Mouse (Mus musculus) splenic B cell, adult 2 months (primary cell): Measurements from ENCODE around the gene Gm13275.
"Not testable (repeated sequence)": the region's sequence is repeated elsewhere in the genome, so short reads cannot be mapped to it uniquely, and the experiment has no call there.

ENCODE experiments used
- DNase-seq: peaks from one replicate; pipeline ENCODE4 v3.0.0-alpha.2; 2011; ENCODE audit warnings: low read depth, low spot score
- H3K27me3 ChIP-seq: 2 replicates; pipeline ENCODE4 v1.6.1; 2012; ENCODE audit warnings: mild to moderate bottlenecking, low read length, moderate library complexity, mixed read lengths; ENCODE audit not compliant: control insufficient read depth, poor library complexity, insufficient read depth, severe bottlenecking
- H3K36me3 ChIP-seq: 2 replicates; pipeline ENCODE4 v1.6.1; 2012; ENCODE audit warnings: mild to moderate bottlenecking, low read length, moderate library complexity, mixed read lengths; ENCODE audit not compliant: control insufficient read depth, poor library complexity, insufficient read depth, severe bottlenecking

The Gm13275 gene

DNA sequence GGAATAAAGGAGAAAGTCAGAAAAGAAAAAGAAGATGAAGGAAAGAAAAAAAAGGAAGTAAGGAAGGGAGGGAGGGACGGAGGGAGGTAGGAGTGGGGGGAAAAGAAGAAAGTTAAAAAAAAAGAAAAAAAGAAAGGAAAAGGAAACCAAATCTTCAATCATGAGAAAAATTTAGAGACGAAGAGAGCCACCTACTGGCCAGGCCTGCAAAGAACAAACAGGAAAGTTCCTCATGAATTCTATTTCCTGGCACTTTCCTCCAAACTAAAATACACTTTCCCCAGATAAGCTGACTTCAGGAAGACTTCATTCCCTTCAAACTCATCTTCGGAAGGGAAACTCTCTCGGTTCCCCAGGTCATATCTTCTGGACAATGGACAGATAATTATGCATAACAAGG lies 36.2 kb downstream of the Gm13275 start:
- peak; percentile 44 for DNase-seq
- no peaks in the 10 kb centered on the region for H3K36me3 ChIP-seq
- H3K27me3 ChIP-seq: no peaks in the 10 kb centered on the region

DNA sequence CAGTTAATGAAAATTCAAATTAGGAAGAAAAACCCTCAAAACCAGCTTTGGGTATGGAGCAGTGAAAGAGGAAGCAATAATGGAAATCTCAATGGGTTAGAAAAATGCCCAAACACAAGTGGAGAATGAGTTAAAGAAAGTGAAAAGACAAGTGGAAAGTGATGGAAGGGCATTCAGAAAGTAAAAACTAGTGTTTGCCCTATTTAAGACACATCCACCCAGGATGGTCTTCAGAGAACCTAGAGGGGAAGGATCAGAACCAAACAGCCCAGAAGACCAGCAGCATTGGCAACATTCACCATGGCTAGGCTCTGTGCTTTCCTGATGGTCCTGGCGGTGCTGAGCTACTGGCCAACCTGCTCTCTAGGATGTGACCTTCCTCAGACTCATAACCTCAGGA lies 40.9 kb downstream of the Gm13275 start, which contains the start of gene Ifna5:
Gene Ifna5, plus strand, starts transcription at position 301 of the 400 bp plus-strand sequence.
- H3K36me3 ChIP-seq, H3K27me3 ChIP-seq, DNase-seq: not testable (repeated sequence)

DNA sequence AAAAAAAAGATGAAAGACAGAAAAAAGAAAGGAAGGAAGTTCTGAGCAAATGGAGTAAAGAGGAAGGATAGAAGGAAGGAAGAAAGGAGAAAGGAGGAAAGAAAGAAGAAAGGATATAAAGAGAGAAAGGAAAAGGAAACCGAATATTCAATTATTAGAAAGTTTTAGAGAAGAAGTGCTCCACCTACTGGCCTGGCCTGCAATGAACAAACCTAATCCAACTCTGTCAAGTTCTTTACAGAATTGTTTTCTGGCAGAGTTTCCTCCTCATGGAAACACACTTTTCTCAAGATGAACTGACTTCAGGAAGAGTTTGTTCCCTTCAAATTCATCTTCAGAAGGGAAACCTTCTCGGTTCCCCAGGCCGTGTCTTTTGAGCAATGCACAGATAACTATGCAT lies 44.5 kb downstream of the Gm13275 start:
- H3K27me3 ChIP-seq: no peaks in the 10 kb centered on the region
- DNase-seq: peak; percentile 44
- no peaks in the 10 kb centered on the region for H3K36me3 ChIP-seq

DNA sequence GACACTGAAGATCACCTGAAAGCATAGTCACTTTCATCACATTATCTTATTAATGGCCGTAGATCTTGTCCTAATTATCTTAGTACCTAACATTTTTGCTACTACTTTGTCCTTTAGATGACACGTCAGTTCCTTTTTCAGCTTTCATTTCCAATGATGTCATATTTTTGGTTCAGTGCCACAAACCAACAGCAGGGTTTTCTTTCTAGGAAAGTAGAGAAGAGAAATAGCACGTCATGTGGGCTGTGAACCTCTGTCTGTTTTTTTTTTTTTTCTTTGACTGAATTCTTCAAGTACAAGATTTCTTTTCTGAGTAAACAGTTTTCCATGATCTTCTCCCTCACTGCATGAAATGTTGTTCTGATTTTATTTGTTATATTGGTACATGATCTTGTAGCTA lies 45.8 kb downstream of the Gm13275 start:
- DNase-seq: peak; percentile 21

DNA sequence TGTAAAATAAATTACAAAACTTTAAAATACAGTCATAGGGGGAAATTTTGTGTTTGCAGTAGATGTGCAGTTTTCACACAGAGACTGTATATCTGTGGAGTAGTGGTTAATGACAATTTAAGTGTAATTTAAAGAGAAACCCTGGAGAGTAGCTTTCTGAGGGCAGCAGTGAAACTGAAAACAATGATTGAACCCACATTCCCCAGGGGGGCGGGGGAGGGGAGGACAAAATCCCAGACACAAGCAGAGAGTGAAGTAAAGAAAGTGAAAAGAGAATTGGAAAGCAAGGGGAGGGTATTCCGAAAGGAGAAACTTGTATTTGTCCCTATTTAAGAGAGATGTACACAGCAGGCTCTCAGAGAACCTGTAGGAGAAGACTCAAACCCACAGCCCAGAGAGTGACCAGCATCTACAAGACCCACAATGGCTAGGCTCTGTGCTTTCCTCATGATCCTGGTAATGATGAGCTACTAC lies 47.2 kb downstream of the Gm13275 start, which contains the start of gene Ifna4:
Gene Ifna4, plus strand, starts transcription at position 424 of the 474 bp plus-strand sequence.
- peak; percentile 41 for DNase-seq
- Histone ChIP-seq H3K27me3 (no peaks in the 10 kb centered on the region), H3K36me3 (no peaks in the 10 kb centered on the region)

More for the DNA sequence above, 45.8 kb downstream of the Gm13275 start:
- no peaks in the 10 kb centered on the region for H3K36me3 ChIP-seq
- H3K27me3 ChIP-seq: no peaks in the 10 kb centered on the region
